ENCODE assay signal across 22 mouse cellular contexts in the genomic region with DNA sequence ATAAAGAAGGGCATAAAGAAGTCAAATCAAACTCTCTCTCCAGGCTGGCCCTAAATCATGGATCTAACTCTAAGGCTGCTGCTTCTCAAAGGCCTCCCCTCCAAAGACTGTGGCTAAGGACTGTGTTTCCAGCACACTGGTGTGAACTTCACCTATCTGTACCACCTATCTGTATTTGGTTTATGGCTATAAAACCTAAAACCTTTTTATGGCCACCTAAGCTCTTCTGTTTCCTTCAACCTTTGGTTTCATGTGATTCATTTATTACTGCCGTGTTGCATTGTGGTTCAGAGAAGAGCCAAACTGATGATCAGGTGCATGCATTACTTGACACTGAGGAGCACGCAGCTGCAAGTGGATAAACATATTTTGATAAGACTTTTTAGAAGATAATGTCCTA.
DNase-seq lines count a peak whose midpoint lies in the region; ATAC-seq and TF ChIP-seq lines count a peak whose summit lies in the region.
"Had no signal": no experiment of that assay in that cellular context is flagged by ENCODE, and none has a peak within 500 bp of the region (broad histone marks: within the 10 kb centered on the region; RNA-seq: fewer than 3 reads in every experiment).

No protein-coding gene starts in this region.

- 54% methylated on average over 2 of the region's 2 CpGs for WGBS in intestine, embryonic 15.5 days
- WGBS in intestine, embryonic 16.5 days: 69% methylated on average over 2 of the region's 2 CpGs
- 40% methylated on average over 2 of the region's 2 CpGs for WGBS in intestine, postnatal 0 days
- 28% methylated on average over 2 of the region's 2 CpGs for WGBS in large intestine, adult 2 months
- WGBS in midbrain, embryonic 16.5 days: 95% methylated on average over 2 of the region's 2 CpGs

- no peaks in the 10 kb centered on the region for H3K27me3 ChIP-seq in intestine, embryonic 15.5 days (replicated peaks)
- no peaks in the 10 kb centered on the region for H3K27me3 ChIP-seq in intestine, embryonic 16.5 days (replicated peaks; ENCODE audit: control insufficient read depth, insufficient read depth, low read length)
- no peaks in the 10 kb centered on the region for H3K27me3 ChIP-seq in intestine, postnatal 0 days (replicated peaks; ENCODE audit: control insufficient read depth, insufficient read depth, low read length)
- H3K27me3 ChIP-seq in midbrain, embryonic 16.5 days (ENCODE audit: control insufficient read depth, insufficient read depth, low read depth, low read length): no peaks in the 10 kb centered on the region
- H3K27me3 ChIP-seq: CH12.LX had no signal

- no peak overlapping the region for H3K27ac ChIP-seq in intestine, embryonic 15.5 days
- no peak overlapping the region for H3K27ac ChIP-seq in intestine, embryonic 16.5 days (ENCODE audit: low read length)
- no peak overlapping the region for H3K27ac ChIP-seq in intestine, postnatal 0 days (ENCODE audit: low read depth, low read length)
- H3K27ac ChIP-seq in midbrain, embryonic 16.5 days (ENCODE audit: low read length): no peak overlapping the region

- H3K36me3 ChIP-seq in intestine, embryonic 15.5 days: no peaks in the 10 kb centered on the region
- H3K36me3 ChIP-seq in intestine, embryonic 16.5 days (ENCODE audit: control insufficient read depth, insufficient read depth, low read length): no peaks in the 10 kb centered on the region
- peaks cover 19% of the 10 kb centered on the region for H3K36me3 ChIP-seq in intestine, postnatal 0 days (ENCODE audit: control insufficient read depth, insufficient read depth)
- no peaks in the 10 kb centered on the region for H3K36me3 ChIP-seq in midbrain, embryonic 16.5 days (ENCODE audit: control insufficient read depth, insufficient read depth, low read length)
- H3K36me3 ChIP-seq: G1E had no signal

- peak; percentile 66 for ATAC-seq in intestine, embryonic 15.5 days
- ATAC-seq in intestine, embryonic 16.5 days: peak; percentile 74
- ATAC-seq in intestine, postnatal 0 days: peak; percentile 80
- ATAC-seq in midbrain, embryonic 16.5 days: no peak
- ATAC-seq: activated CD4-positive, CD25-positive, alpha-beta regulatory T cell, adult 4 months; CD4-positive, CD25-positive, alpha-beta regulatory T cell, adult 4 months; Patski had no signal

- no peaks in the 10 kb centered on the region for H3K9me3 ChIP-seq in intestine, embryonic 15.5 days
- H3K9me3 ChIP-seq in intestine, embryonic 16.5 days (ENCODE audit: control insufficient read depth, low read length): no peaks in the 10 kb centered on the region
- H3K9me3 ChIP-seq in intestine, postnatal 0 days (ENCODE audit: control insufficient read depth): no peaks in the 10 kb centered on the region
- no peaks in the 10 kb centered on the region for H3K9me3 ChIP-seq in midbrain, embryonic 16.5 days (replicated peaks; ENCODE audit: control insufficient read depth, low read length, poor library complexity, severe bottlenecking)
- H3K9me3 ChIP-seq: G1E had no signal

- no peak overlapping the region for H3K4me2 ChIP-seq in intestine, embryonic 15.5 days (replicated peaks)
- H3K4me2 ChIP-seq in intestine, embryonic 16.5 days (ENCODE audit: low read depth, low read length): no peak overlapping the region
- H3K4me2 ChIP-seq in intestine, postnatal 0 days (replicated peaks; ENCODE audit: low read depth): no peak overlapping the region
- H3K4me2 ChIP-seq in midbrain, embryonic 16.5 days (ENCODE audit: low read length): no peak overlapping the region

- H3K4me1 ChIP-seq in intestine, embryonic 15.5 days (replicated peaks): no peaks in the 10 kb centered on the region
- H3K4me1 ChIP-seq in intestine, embryonic 16.5 days (ENCODE audit: control insufficient read depth, insufficient read depth, low read length): no peaks in the 10 kb centered on the region
- H3K4me1 ChIP-seq in intestine, postnatal 0 days (replicated peaks; ENCODE audit: control insufficient read depth, insufficient read depth, low read length): no peaks in the 10 kb centered on the region
- no peaks in the 10 kb centered on the region for H3K4me1 ChIP-seq in midbrain, embryonic 16.5 days (ENCODE audit: control insufficient read depth, insufficient read depth, low read length)

- H3K9ac ChIP-seq in intestine, embryonic 15.5 days: no peak overlapping the region
- H3K9ac ChIP-seq in intestine, embryonic 16.5 days (ENCODE audit: low read depth, low read length): no peak overlapping the region
- H3K9ac ChIP-seq in intestine, postnatal 0 days (ENCODE audit: low read depth, low read length): no peak overlapping the region
- H3K9ac ChIP-seq in midbrain, embryonic 16.5 days (ENCODE audit: low read depth, low read length): no peak overlapping the region

- no peak for TF ChIP-seq CTCF in intestine, postnatal 0 days (IDR thresholded peaks at IDR 0.05; ENCODE audit: low read depth)

- H3K4me3 ChIP-seq in intestine, embryonic 15.5 days (replicated peaks): no peak overlapping the region
- no peak overlapping the region for H3K4me3 ChIP-seq in intestine, embryonic 16.5 days (ENCODE audit: low read length)
- no peak overlapping the region for H3K4me3 ChIP-seq in intestine, postnatal 0 days (ENCODE audit: low read depth, low read length)
- no peak overlapping the region for H3K4me3 ChIP-seq in midbrain, embryonic 16.5 days (ENCODE audit: low read depth, low read length)

- peak; percentile 27 for DNase-seq in large intestine, adult 2 months (ENCODE audit: low read depth, low spot score)
- no peak for DNase-seq in adrenal gland, adult 2 months
- DNase-seq in testis, postnatal 14 days (ENCODE audit: low spot score): no peak
- DNase-seq in lung, postnatal 36 days: no peak
- DNase-seq: adrenal gland, adult 8-10 months; adrenal gland, postnatal 10 days; adrenal gland, postnatal 14 days; adrenal gland, postnatal 25 days; adrenal gland, postnatal 36 days; B cell, adult 2 months; cerebellum, adult 11 months; cerebellum, adult 11-12 months; cerebellum, adult 18-20 months had no signal
